Mouse (Mus musculus): ENCODE data around the gene Rab19. TPM values are rescaled to one million over a fixed set of nuclear protein-coding genes. Genes with fewer than 3 reads are reported as not detected.
"Not testable (repeated sequence)": the region's sequence is repeated elsewhere in the genome, so short reads cannot be mapped to it uniquely, and the experiment has no call there.

The Rab19 gene
- total RNA-seq, 2 experiments from 2014 or later = 0.37 to 0.42 TPM

- not testable (repeated sequence) for ATAC-seq (replicated peaks; ENCODE audit: poor library complexity)
Observed at GRCm38 (mm10) chr6:39378161-39378835, 2.7 kb upstream of the Rab19 start.

GRCm38 (mm10) chr6:39379224-39379623 is 1.8 kb upstream of the Rab19 start:
- peak; percentile 71 for ATAC-seq (replicated peaks; ENCODE audit: poor library complexity)

GRCm38 (mm10) chr6:39379749-39380148 is 1.2 kb upstream of the Rab19 start:
- peak; percentile 51 for ATAC-seq (replicated peaks; ENCODE audit: poor library complexity)

GRCm38 (mm10) chr6:39380276-39380675 is 699 bp upstream of the Rab19 start:
- no peak for ATAC-seq (replicated peaks; ENCODE audit: poor library complexity)

- no peak for ATAC-seq (replicated peaks; ENCODE audit: poor library complexity)
Observed at GRCm38 (mm10) chr6:39389988-39390387, 9.0 kb downstream of the Rab19 start.

GRCm38 (mm10) chr6:39395471-39395870 is 14.5 kb downstream of the Rab19 start:
- no peak for ATAC-seq (replicated peaks; ENCODE audit: poor library complexity)

GRCm38 (mm10) chr6:39395916-39396315 is 14.9 kb downstream of the Rab19 start:
- no peak for ATAC-seq (replicated peaks; ENCODE audit: poor library complexity)

- ATAC-seq (replicated peaks; ENCODE audit: poor library complexity) = no peak
Observed at GRCm38 (mm10) chr6:39397046-39397445, 16.1 kb downstream of the Rab19 start.

- no peak for ATAC-seq (replicated peaks; ENCODE audit: poor library complexity)
Observed at GRCm38 (mm10) chr6:39398342-39398741, 17.4 kb downstream of the Rab19 start.

GRCm38 (mm10) chr6:39400343-39400742 is 19.4 kb downstream of the Rab19 start:
- ATAC-seq (replicated peaks; ENCODE audit: poor library complexity) = peak; percentile 80

- ATAC-seq (replicated peaks; ENCODE audit: poor library complexity) = no peak
Observed at GRCm38 (mm10) chr6:39403136-39403535, 22.2 kb downstream of the Rab19 start.

GRCm38 (mm10) chr6:39406480-39406879 is 25.5 kb downstream of the Rab19 start:
- 0 out of 2 replicates have a peak, but pooled peaks have one; percentile 11 for ATAC-seq (replicated peaks; ENCODE audit: poor library complexity)

- ATAC-seq (replicated peaks; ENCODE audit: poor library complexity) = no peak
Observed at GRCm38 (mm10) chr6:39414106-39414505, 33.1 kb downstream of the Rab19 start.

GRCm38 (mm10) chr6:39415762-39416161 is 34.8 kb downstream of the Rab19 start:
- peak; percentile 66 for ATAC-seq (replicated peaks; ENCODE audit: poor library complexity)

- not testable (repeated sequence) for ATAC-seq (replicated peaks; ENCODE audit: poor library complexity)
Observed at GRCm38 (mm10) chr6:39416654-39417053, 35.7 kb downstream of the Rab19 start.

- ATAC-seq (replicated peaks; ENCODE audit: poor library complexity) = no peak
Observed at GRCm38 (mm10) chr6:39419386-39419850, 38.4 kb downstream of the Rab19 start.

GRCm38 (mm10) chr6:39419851-39420721 is 39.1 kb downstream of the Rab19 start, which contains the start of gene Mkrn1:
TSS of gene Mkrn1 (minus strand) at chr6:39420462.
- peak; percentile 73 for ATAC-seq (replicated peaks; ENCODE audit: poor library complexity)

GRCm38 (mm10) chr6:39420867-39421266 is 39.9 kb downstream of the Rab19 start:
- no peak for ATAC-seq (replicated peaks; ENCODE audit: poor library complexity)

- peak; percentile 16; the same call in 1 of the 2 replicates for ATAC-seq (replicated peaks; ENCODE audit: poor library complexity)
Observed at GRCm38 (mm10) chr6:39423130-39423551, 42.2 kb downstream of the Rab19 start.

- peak; percentile 38 for ATAC-seq (replicated peaks; ENCODE audit: poor library complexity)
Observed at GRCm38 (mm10) chr6:39423686-39424085, 42.7 kb downstream of the Rab19 start.

GRCm38 (mm10) chr6:39425181-39425580 is 44.2 kb downstream of the Rab19 start:
- ATAC-seq (replicated peaks; ENCODE audit: poor library complexity) = 0 out of 2 replicates have a peak, but pooled peaks have one; percentile 9

- no peak for ATAC-seq (replicated peaks; ENCODE audit: poor library complexity)
Observed at GRCm38 (mm10) chr6:39426725-39427124, 45.8 kb downstream of the Rab19 start.
